ENCODE assay signal across 17 mouse cellular contexts in genomic region chr12:100499469-100499868, GRCm38 (mm10).
"Had no signal": no experiment of that assay in that cellular context is flagged by ENCODE, and none has a peak within 500 bp of the region (broad histone marks: within the 10 kb centered on the region; RNA-seq: fewer than 3 reads in every experiment).

No protein-coding gene starts in this region.

- H3K4me1 ChIP-seq: midbrain, embryonic 13.5 days had no signal

- H3K4me2 ChIP-seq: limb, embryonic 12.5 days; midbrain, embryonic 13.5 days; neural tube, embryonic 15.5 days had no signal

- ATAC-seq: midbrain, embryonic 13.5 days had no signal

- DNase-seq: kidney, adult 11 months; kidney, adult 9 months; kidney, postnatal 36 days; layer of hippocampus, adult 9-11 months; layer of hippocampus, postnatal 36 days; liver; lung, adult 18-20 months; right cerebral cortex, adult 18-20 months; thymus, adult 2 months; thymus, postnatal 25 days had no signal

- H3K27ac ChIP-seq: kidney, postnatal 0 days; limb, embryonic 12.5 days; liver, embryonic 14.5 days; midbrain, embryonic 13.5 days; neural tube, embryonic 15.5 days; stomach, postnatal 0 days had no signal

- H3K9me3 ChIP-seq: limb, embryonic 12.5 days; midbrain, embryonic 13.5 days; neural tube, embryonic 15.5 days had no signal

- H3K4me3 ChIP-seq: limb, embryonic 12.5 days; midbrain, embryonic 13.5 days; myocyte; neural tube, embryonic 15.5 days had no signal

- H3K9ac ChIP-seq: limb, embryonic 12.5 days; liver, embryonic 14.5 days; midbrain, embryonic 13.5 days; neural tube, embryonic 15.5 days had no signal

- H3K27me3 ChIP-seq: limb, embryonic 12.5 days; midbrain, embryonic 13.5 days; neural tube, embryonic 15.5 days had no signal
